Mouse (Mus musculus): ENCODE measurements around the gene Gm28897.
"Not testable (repeated sequence)": the region's sequence is repeated elsewhere in the genome, so short reads cannot be mapped to it uniquely, and the experiment has no call there.

Gm28897 gene

DNA sequence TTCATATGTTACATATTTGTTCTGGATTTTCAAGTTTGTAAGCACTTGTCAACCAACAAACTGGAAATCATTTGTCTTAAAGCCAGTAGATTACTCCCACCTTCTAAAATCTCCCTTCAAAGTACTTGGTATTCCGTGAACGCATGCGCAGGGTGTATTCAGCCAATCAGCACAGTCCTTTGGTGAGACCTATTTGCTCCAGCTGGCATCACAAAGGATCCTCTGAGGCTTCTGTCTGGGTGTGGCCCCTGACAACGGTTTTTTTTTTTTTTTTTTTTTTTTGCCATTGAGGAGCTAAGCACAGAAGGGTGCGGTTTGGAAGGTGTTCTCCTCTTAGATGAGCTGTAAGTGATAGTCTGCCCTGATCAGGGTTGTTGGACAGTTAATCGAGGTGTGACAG is at the start of gene Gm28897:
Gene Gm28897 (plus strand): TSS at position 301 of the 400 bp plus-strand sequence.
- not testable (repeated sequence) for DNase-seq (ENCODE audit: extremely low read depth, low read depth, low spot score)

Data from fat pad, adult 2 months (tissue).